Mouse (Mus musculus) layer of hippocampus, adult 18-20 months (tissue): Measurements from ENCODE around the gene Akap8. TPM values are rescaled to one million over a fixed set of nuclear protein-coding genes. Genes with fewer than 3 reads are reported as not detected.

Experiments
- DNase-seq, 2 experiments: peaks; one replicate each; pipeline ENCODE4 v3.0.0; 2022; ENCODE audit warnings: low spot score in 2 of 2
- long read RNA-seq: library from polyadenylated mRNA; stranded (forward); transcript quantifications from one replicate; pipeline ENCODE4 v2.0.0, GENCODE M21; 2021
- total RNA-seq, 2 experiments: library from RNA; stranded (reverse); gene quantifications; 2 replicates each; pipeline ENCODE4 v1.2.3; 2021

Akap8 gene
- total RNA-seq, result 10 to 100 TPM; 79.0 to 84.6 TPM
- long read RNA-seq, full-length matches to known transcripts, result 15 of 39 reads
- long read RNA-seq, partial matches to known transcripts, result 4 of 39 reads
- long read RNA-seq, other reads (novel, unspliced or antisense), result 20 of 39 reads

GRCm38 (mm10) chr17:32320597-32321389 lies at the start of gene Akap8:
Gene Akap8, minus strand, starts transcription at chr17:32321238.
- DNase-seq, result peak; percentile 98 to 100

GRCm38 (mm10) chr17:32368991-32369578 lies 48.0 kb upstream of the Akap8 start:
- DNase-seq, result no peak

- DNase-seq, result no peak
Observed at GRCm38 (mm10) chr17:32367706-32368105, 46.7 kb upstream of the Akap8 start.

GRCm38 (mm10) chr17:32365296-32365695 lies 44.3 kb upstream of the Akap8 start:
- DNase-seq, result no peak

GRCm38 (mm10) chr17:32364850-32365249 lies 43.8 kb upstream of the Akap8 start:
- no peak for DNase-seq

GRCm38 (mm10) chr17:32364331-32364730 lies 43.3 kb upstream of the Akap8 start:
- peak; percentile 84 to 91 for DNase-seq

GRCm38 (mm10) chr17:32363821-32364301 lies 42.8 kb upstream of the Akap8 start:
- DNase-seq, result no peak

- no peak for DNase-seq
Observed at GRCm38 (mm10) chr17:32362686-32363085, 41.6 kb upstream of the Akap8 start.

GRCm38 (mm10) chr17:32359928-32360327 lies 38.9 kb upstream of the Akap8 start:
- no peak for DNase-seq

- no peak for DNase-seq
Observed at GRCm38 (mm10) chr17:32358943-32359340, 37.9 kb upstream of the Akap8 start.

- DNase-seq, result no peak
Observed at GRCm38 (mm10) chr17:32358192-32358942, 37.3 kb upstream of the Akap8 start.

GRCm38 (mm10) chr17:32356766-32357760 lies 36.0 kb upstream of the Akap8 start:
- DNase-seq, result no peak

GRCm38 (mm10) chr17:32356281-32356680 lies 35.2 kb upstream of the Akap8 start:
- no peak for DNase-seq

- no peak for DNase-seq
Observed at GRCm38 (mm10) chr17:32355031-32355430, 34.0 kb upstream of the Akap8 start.

- DNase-seq, result no peak
Observed at GRCm38 (mm10) chr17:32354211-32354610, 33.2 kb upstream of the Akap8 start.

- peak; percentile 60 to 79 for DNase-seq
Observed at GRCm38 (mm10) chr17:32353696-32354095, 32.7 kb upstream of the Akap8 start.

GRCm38 (mm10) chr17:32351726-32352125 lies 30.7 kb upstream of the Akap8 start:
- DNase-seq, result no peak

- DNase-seq, result no peak
Observed at GRCm38 (mm10) chr17:32351269-32351668, 30.2 kb upstream of the Akap8 start.

GRCm38 (mm10) chr17:32350382-32350983 lies 29.4 kb upstream of the Akap8 start, which contains the start of gene Akap8l:
Gene Akap8l, minus strand, starts transcription at chr17:32350607.
- peak; percentile 97 to 100 for DNase-seq
